Mouse (Mus musculus) macrophage (primary cell): ENCODE measurements around the gene Olfr107. TPM values are rescaled to one million over a fixed set of nuclear protein-coding genes. Genes with fewer than 3 reads are reported as not detected.

ENCODE experiments used
- H3K27ac ChIP-seq: fragments of 350-480 bp; formaldehyde crosslinking; 2 replicates; pipeline ENCODE4 v1.9.0; 2021
- H3K36me3 ChIP-seq: fragments of 350-480 bp; formaldehyde crosslinking; 2 replicates; pipeline ENCODE4 v1.9.0; 2021; ENCODE audit errors: inconsistent target
- H3K4me3 ChIP-seq: fragments of 350-480 bp; formaldehyde crosslinking; 2 replicates; pipeline ENCODE4 v1.9.0; 2021; ENCODE audit errors: inconsistent target
- H3K79me2 ChIP-seq: fragments of 350-480 bp; formaldehyde crosslinking; 2 replicates; pipeline ENCODE4 v1.9.0; 2021; ENCODE audit errors: inconsistent target
- WGBS: methylation state at CpG from one replicate; pipeline ENCODE4 v1.1.7; 2026; ENCODE audit warnings: inconsistent platforms; ENCODE audit not compliant: missing documents; 5-methylcytosine and 5-hydroxymethylcytosine counted together
- polyA plus RNA-seq: library from polyadenylated mRNA; stranded (reverse); fragments of 250-400 nt; gene quantifications from 3 replicates; pipeline ENCODE4 v1.2.4, GENCODE M21; 2018; ENCODE audit warnings: inconsistent platforms
- total RNA-seq, 78 experiments: library from RNA; depleted of rRNA; stranded (reverse); fragments of 250-400 nt; gene quantifications; 1 replicate in 9 of 78; 2 replicates in 24 of 78; 3 replicates in 43 of 78; 4 replicates in 2 of 78; pipeline ENCODE4 v1.2.4; 2018; ENCODE audit warnings: inconsistent platforms in 56 of 78

The Olfr107 gene
- not detected for total RNA-seq (2018; cell fraction: chromatin; rRNA removed)
- total RNA-seq (2018; cell fraction: cytosol; rRNA removed) = not detected
- not detected for total RNA-seq (2018; cell fraction: nucleus; rRNA removed)
- polyA plus RNA-seq = not detected in 3 replicates

DNA sequence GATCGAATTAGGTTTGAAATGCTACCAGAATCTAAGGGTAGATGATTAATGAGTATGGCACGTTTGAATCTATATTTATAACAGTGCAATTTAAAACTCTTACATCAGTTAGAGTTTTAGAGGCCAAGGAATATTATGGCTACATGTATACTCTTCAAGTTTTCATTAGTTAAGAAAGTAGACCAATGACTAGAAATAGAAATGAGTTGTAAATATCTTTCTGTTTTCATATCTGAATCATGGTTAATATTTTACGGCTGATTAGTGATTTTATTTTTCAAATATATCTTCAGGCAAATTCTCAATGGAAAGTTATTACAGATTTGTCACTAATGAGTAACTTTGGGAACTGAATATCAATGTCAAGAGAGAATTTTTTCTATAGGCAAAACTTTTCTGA lies at the start of gene Olfr107:
Gene Olfr107 (plus strand): TSS at position 301 of the 400 bp plus-strand sequence.
- 88% methylated on average over 3 of the region's 3 CpGs for WGBS
- Histone ChIP-seq H3K79me2 (no peaks in the 10 kb centered on the region), H3K4me3 (no peak within 1 kb of the TSS), H3K27ac (no peak within 1 kb of the TSS), H3K36me3 (no peaks in the 10 kb centered on the region)

- Histone ChIP-seq H3K27ac (no peak within 1 kb of the TSS), H3K36me3 (no peaks in the 10 kb centered on the region), H3K79me2 (no peaks in the 10 kb centered on the region), H3K4me3 (no peak within 1 kb of the TSS)
Measured at GRCm38 (mm10) chr17:37359282-37359681, 39.7 kb upstream of the Olfr107 start, which contains the start of gene Olfr104-ps. Gene Olfr104-ps (plus strand): TSS chr17:37359582.

- Histone ChIP-seq H3K27ac (no peak within 1 kb of the TSS), H3K4me3 (no peak within 1 kb of the TSS), H3K36me3 (no peaks in the 10 kb centered on the region), H3K79me2 (no peaks in the 10 kb centered on the region)
Measured at GRCm38 (mm10) chr17:37378733-37379132, 20.3 kb upstream of the Olfr107 start, which contains the start of gene Olfr105-ps. Gene Olfr105-ps (plus strand): TSS chr17:37379033.

GRCm38 (mm10) chr17:37390093-37390492 lies 8.9 kb upstream of the Olfr107 start, which contains the start of gene Olfr106-ps:
Gene Olfr106-ps (plus strand): TSS chr17:37390393.
- 90% methylated on average over 1 of the region's 1 CpGs for WGBS
- Histone ChIP-seq H3K4me3 (no peak within 1 kb of the TSS), H3K27ac (no peak within 1 kb of the TSS), H3K79me2 (no peaks in the 10 kb centered on the region), H3K36me3 (no peaks in the 10 kb centered on the region)

DNA sequence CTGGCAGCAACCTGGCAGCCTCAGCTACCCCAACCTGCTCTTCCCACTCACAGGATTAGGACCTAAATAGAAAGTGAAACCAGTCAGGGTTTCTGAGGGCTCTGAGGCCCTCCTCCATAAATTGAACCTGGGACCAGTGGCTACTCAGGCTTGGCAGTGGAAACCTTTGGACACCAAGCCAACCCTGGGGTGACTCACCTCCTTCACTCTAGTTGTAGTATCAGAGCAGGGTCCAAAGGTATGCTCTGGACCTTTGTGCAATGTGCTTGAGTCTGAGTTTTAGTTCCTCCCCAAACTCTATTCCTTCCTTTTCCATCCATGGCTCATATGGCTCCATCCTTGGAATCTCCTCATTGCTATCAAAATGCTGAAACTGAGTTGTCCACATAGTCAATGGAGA lies 14.4 kb downstream of the Olfr107 start:
- Histone ChIP-seq H3K27ac (no peak overlapping the region), H3K79me2 (no peaks in the 10 kb centered on the region), H3K36me3 (no peaks in the 10 kb centered on the region), H3K4me3 (no peak overlapping the region)

- H3K4me3 ChIP-seq = no peak within 1 kb of the TSS
- H3K79me2 ChIP-seq = no peaks in the 10 kb centered on the region
- 81% methylated on average over 1 of the region's 1 CpGs for WGBS
- no peaks in the 10 kb centered on the region for H3K36me3 ChIP-seq
- no peak within 1 kb of the TSS for H3K27ac ChIP-seq
Measured at GRCm38 (mm10) chr17:37445180-37445579, 46.2 kb downstream of the Olfr107 start, which contains the start of gene Olfr108. Gene Olfr108 (plus strand): TSS chr17:37445480.

Other genes with a start within 250 kb of the Olfr107 start
- gene Olfr93, start 237.7 kb upstream of the Olfr107 start, polyA plus RNA-seq = not detected in 3 replicates
- not detected in 3 replicates for gene Ubd, start 205.3 kb upstream of the Olfr107 start, polyA plus RNA-seq
- not detected in 3 replicates for gene Olfr94, start 198.2 kb upstream of the Olfr107 start, polyA plus RNA-seq
- gene Olfr95, start 186.1 kb upstream of the Olfr107 start, polyA plus RNA-seq = not detected in 3 replicates
- gene Olfr96, start 179.1 kb upstream of the Olfr107 start, polyA plus RNA-seq = not detected in 3 replicates
- gene Olfr97, start 161.9 kb upstream of the Olfr107 start, polyA plus RNA-seq = not detected in 3 replicates
- gene Olfr98, start 135.5 kb upstream of the Olfr107 start, polyA plus RNA-seq = not detected in 3 replicates
- 27.9 to 59.9 TPM (median 48.4 TPM) in 3 replicates for gene H2-M3, start 129.0 kb upstream of the Olfr107 start, polyA plus RNA-seq
- not detected in 3 replicates for gene Olfr99, start 115.8 kb upstream of the Olfr107 start, polyA plus RNA-seq
- not detected in 3 replicates for gene Olfr101, start 94.9 kb upstream of the Olfr107 start, polyA plus RNA-seq
- not detected in 3 replicates for gene Olfr102, start 82.2 kb upstream of the Olfr107 start, polyA plus RNA-seq
- not detected in 3 replicates for gene Olfr103, start 59.5 kb upstream of the Olfr107 start, polyA plus RNA-seq
- not detected in 3 replicates for gene Olfr104-ps, start 39.6 kb upstream of the Olfr107 start, polyA plus RNA-seq
- not detected in 3 replicates for gene Olfr105-ps, start 20.2 kb upstream of the Olfr107 start, polyA plus RNA-seq
- gene Olfr106-ps, start 8.8 kb upstream of the Olfr107 start, polyA plus RNA-seq = not detected in 3 replicates
- not detected in 3 replicates for gene Olfr108, start 46.3 kb downstream of the Olfr107 start, polyA plus RNA-seq
- not detected in 3 replicates for gene Olfr109, start 59.7 kb downstream of the Olfr107 start, polyA plus RNA-seq
- 1.0 to 2.2 TPM (median 1.7 TPM) in 3 replicates for gene H2-M2, start 84.3 kb downstream of the Olfr107 start, polyA plus RNA-seq
- 1.6 to 2.2 TPM (median 1.9 TPM) in 3 replicates for gene Olfr110, start 93.2 kb downstream of the Olfr107 start, polyA plus RNA-seq
- gene Olfr111, start 108.8 kb downstream of the Olfr107 start, polyA plus RNA-seq = 3.2 to 5.6 TPM (median 4.0 TPM) in 3 replicates
- gene Olfr112, start 170.2 kb downstream of the Olfr107 start, polyA plus RNA-seq = not detected in 3 replicates
- gene Olfr113, start 178.4 kb downstream of the Olfr107 start, polyA plus RNA-seq = not detected in 3 replicates
- not detected in 3 replicates for gene Olfr114, start 193.5 kb downstream of the Olfr107 start, polyA plus RNA-seq
- not detected in 3 replicates for gene Olfr115, start 227.9 kb downstream of the Olfr107 start, polyA plus RNA-seq
- not detected in 3 replicates for gene Olfr116, start 228.0 kb downstream of the Olfr107 start, polyA plus RNA-seq